Mouse (Mus musculus): ENCODE data around the gene Cplx2.

DNA sequence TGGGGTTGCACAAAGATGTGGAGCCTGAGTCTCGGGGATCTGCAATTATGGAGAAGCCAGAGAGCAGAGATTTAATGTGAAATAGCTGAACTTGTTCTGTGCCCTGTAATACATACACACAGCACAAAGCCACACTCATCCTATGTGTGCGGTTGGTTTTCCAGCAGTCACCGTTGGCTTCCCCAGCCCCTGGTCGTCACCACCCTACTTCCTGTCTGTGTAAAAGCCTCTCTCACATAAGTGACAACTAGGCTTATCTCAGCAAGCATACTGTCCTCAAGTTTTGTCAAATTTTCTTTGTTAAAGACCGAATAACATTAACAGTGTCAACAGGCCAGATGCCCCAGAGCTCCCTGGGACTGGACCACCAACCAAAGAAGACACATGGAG is 30.0 kb downstream of the Cplx2 start:
- TF ChIP-seq CTCF (IDR thresholded peaks at IDR 0.05; ENCODE audit: extremely low read depth, insufficient read depth, insufficient read length, insufficient replicate concordance) (no peak), POLR2A (IDR thresholded peaks at IDR 0.05; ENCODE audit: low read depth, low read length) (no peak)

Measured in spleen, adult 2 months (tissue).